Mouse (Mus musculus): Measurements from ENCODE around the gene Srpk1. TPM values are rescaled to one million over a fixed set of nuclear protein-coding genes. Genes with fewer than 3 reads are reported as not detected.
"Not testable (repeated sequence)": the region's sequence is repeated elsewhere in the genome, so short reads cannot be mapped to it uniquely, and the experiment has no call there.

The Srpk1 gene
- total RNA-seq, 2 experiments from 2014 or later: 106 to 108 TPM

DNA sequence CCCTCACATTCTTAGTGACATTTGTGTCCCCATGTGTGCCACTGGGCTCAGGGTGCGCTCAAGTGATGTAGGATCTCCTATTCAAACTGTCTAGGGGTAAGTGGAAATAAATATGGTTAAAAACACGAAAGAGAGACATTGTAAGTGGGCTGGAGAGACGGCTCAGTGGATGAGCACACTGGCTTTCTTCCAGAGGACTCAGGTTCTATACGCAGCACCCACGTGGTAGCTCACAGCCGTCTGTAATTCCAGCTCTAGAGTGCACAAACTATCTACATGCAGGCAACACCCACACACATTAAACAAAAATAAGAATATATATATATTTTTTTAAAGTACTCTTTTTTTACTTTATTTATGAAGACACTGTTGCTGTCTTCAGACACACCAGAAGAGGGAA is 49.6 kb downstream of the Srpk1 start:
- Histone ChIP-seq H3K4me3 (no peak overlapping the region), H3K27ac (no peak overlapping the region)
- no peak for DNase-seq (ENCODE audit: extremely low spot score in 1 of 2, low spot score in 2 of 2)
- intact Hi-C loops (cut with DNase I): no loop called here
- no peak for TF ChIP-seq CTCF (IDR thresholded peaks at IDR 0.05)

DNA sequence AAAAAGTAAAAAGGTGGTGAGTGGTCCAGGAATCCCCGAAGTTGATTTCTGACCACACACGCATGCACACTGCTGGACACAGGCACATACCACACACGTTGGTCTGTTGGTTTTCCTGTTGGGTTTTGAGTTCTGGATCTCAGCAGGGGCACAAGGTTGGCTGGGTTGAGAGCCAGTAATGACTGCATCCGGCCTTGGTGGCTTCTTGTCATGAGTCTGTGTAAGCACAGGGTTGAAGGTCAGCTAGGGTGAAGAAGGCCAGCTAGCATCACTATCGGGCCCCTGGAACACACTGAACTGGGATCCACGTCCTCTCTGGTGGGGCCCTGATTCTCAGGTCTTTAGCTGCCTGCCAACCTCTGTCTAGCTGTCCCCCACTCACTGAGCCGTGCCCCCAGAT is 50.0 kb downstream of the Srpk1 start:
- no peak for DNase-seq (ENCODE audit: extremely low spot score in 1 of 2, low spot score in 2 of 2)
- Histone ChIP-seq H3K27ac (no peak overlapping the region), H3K4me3 (no peak overlapping the region)
- TF ChIP-seq CTCF (IDR thresholded peaks at IDR 0.05): no peak
- intact Hi-C loops (cut with DNase I): no loop called here

DNA sequence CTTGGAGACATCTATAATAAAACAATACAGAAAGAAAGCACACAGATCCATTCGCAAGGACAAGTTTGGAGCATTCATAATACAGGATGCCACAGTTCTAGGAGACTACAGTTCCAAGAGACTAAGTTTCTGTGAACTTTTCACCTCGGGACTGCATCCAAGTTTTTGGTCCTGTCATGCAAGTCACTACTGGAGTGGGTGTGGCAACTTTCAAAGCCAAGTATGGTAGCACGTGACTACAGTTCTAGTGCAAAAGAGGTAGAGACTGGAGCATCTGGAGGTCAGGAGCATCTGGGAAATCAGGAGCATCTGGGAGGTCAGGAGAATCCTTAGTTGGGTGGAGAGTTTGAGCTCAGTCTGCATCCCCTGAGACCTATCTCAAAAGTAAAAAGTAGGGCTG is 50.6 kb downstream of the Srpk1 start:
- no peak overlapping the region for H3K4me3 ChIP-seq
- H3K27ac ChIP-seq: no peak overlapping the region
- no peak for DNase-seq (ENCODE audit: extremely low spot score in 1 of 2, low spot score in 2 of 2)

GRCm38 (mm10) chr17:28567541-28567940 is 55.0 kb downstream of the Srpk1 start:
- no peak for TF ChIP-seq CTCF (IDR thresholded peaks at IDR 0.05)
- intact Hi-C loops (cut with DNase I): no loop called here
- H3K4me3 ChIP-seq: no peak overlapping the region
- DNase-seq (ENCODE audit: extremely low spot score in 1 of 2, low spot score in 2 of 2): no peak
- no peak overlapping the region for H3K27ac ChIP-seq

More for the DNA sequence above, 50.6 kb downstream of the Srpk1 start:
- intact Hi-C loops (cut with DNase I): no loop called here
- TF ChIP-seq CTCF (IDR thresholded peaks at IDR 0.05): no peak

- no peak for DNase-seq (ENCODE audit: extremely low spot score in 1 of 2, low spot score in 2 of 2)
- intact Hi-C loops (cut with DNase I): no loop called here
- Histone ChIP-seq H3K27ac (no peak overlapping the region), H3K4me3 (no peak overlapping the region)
- TF ChIP-seq CTCF (IDR thresholded peaks at IDR 0.05): no peak
These were observed 57.3 kb downstream of the Srpk1 start for GRCm38 (mm10) chr17:28565181-28565580.

DNA sequence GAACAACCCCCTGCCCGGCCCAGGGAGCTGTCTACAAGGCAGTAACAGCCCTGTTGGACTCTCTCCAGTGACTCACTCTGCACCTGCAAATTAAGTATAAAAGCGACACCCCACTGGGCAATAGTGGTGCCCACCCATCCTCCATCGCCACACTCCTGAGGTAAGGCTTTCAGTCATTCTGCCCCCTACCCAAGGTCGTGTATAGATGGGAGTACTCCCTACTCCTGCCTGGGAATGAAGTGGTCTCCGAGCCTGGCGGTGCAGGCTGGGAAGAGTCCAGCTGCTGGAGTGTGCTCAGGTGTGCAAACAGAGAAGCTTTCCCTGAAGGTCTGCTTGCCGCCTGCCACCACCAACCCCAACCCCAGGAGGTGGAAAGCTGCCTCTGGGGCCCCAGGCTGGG is 60.9 kb downstream of the Srpk1 start:
- no peak overlapping the region for H3K4me3 ChIP-seq
- no peak for TF ChIP-seq CTCF (IDR thresholded peaks at IDR 0.05)
- DNase-seq (ENCODE audit: extremely low spot score in 1 of 2, low spot score in 2 of 2): no peak
- no peak overlapping the region for H3K27ac ChIP-seq
- intact Hi-C loops (cut with DNase I): no loop called here

- Histone ChIP-seq H3K27ac (no peak within 1 kb of the TSS), H3K4me3 (no peak within 1 kb of the TSS)
- TF ChIP-seq CTCF (IDR thresholded peaks at IDR 0.05): no peak
- intact Hi-C loops (cut with DNase I): no loop called here
- no peak for DNase-seq (ENCODE audit: extremely low spot score in 1 of 2, low spot score in 2 of 2)
These were observed 61.9 kb downstream of the Srpk1 start, which contains the start of gene Clps for GRCm38 (mm10) chr17:28560598-28560997. TSS of gene Clps (minus strand) at chr17:28560766.

DNA sequence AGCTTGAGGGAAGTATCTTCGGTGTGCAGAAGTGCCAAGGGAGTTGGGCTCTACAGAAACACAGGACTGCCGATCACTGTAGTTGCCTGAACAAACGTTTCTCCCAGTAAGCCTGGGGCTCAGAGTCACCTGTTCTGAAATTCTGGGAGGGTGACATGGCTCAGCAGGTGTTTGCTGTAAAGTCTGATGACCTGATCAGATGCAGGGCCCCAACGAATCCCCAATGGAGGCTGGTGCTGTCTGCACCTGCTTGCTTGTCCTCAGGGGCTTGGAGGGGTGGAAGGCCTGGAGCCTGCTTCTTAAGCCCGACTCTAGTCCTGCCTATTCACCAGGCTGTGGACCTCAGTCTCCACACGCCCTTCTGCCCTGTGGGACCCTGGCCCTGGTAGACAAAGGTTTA is 64.7 kb downstream of the Srpk1 start:
- TF ChIP-seq CTCF (IDR thresholded peaks at IDR 0.05): no peak
- Histone ChIP-seq H3K4me3 (no peak overlapping the region), H3K27ac (no peak overlapping the region)
- intact Hi-C loops (cut with DNase I): no loop called here
- DNase-seq (ENCODE audit: extremely low spot score in 1 of 2, low spot score in 2 of 2): no peak

DNA sequence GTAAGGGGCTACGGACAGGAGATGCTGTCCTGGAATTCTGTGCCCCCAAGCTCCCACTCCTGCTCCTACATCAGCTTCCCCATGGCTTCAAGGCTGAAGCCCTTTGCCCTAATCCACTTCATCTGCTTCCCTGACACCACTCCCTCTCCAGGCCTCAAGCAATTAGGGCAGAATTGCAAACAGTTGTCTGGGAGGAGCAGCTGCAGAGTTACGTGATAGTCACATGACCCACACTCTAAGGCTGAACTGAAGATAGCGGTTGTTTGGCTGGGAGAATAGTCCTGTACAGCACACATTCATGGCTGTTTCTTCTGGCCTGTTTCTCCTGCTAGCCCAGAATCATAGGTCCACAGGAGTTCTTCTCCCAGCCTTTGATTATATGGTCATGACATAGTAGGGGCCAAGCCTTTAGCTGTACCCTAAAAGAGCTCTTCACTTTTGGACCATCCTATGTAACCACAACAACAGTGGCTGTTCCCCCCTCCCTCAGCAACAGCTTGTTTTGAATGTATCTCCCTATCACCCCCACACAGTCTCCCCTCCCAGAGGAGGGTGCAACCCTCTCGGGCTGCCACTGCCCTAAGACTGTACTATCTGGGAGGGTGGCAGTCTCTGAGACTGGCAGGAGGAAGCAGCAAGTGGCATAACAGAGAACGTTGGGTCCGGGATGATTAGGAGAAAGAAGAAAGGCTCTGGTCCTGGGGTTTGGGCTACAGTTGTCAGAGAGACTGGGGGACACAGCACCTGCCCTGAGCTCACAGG is 65.7 kb downstream of the Srpk1 start:
- no peak for TF ChIP-seq CTCF (IDR thresholded peaks at IDR 0.05)
- DNase-seq (ENCODE audit: extremely low spot score in 1 of 2, low spot score in 2 of 2): no peak
- H3K27ac ChIP-seq: no peak overlapping the region
- intact Hi-C loops (cut with DNase I): no loop called here
- no peak overlapping the region for H3K4me3 ChIP-seq

DNA sequence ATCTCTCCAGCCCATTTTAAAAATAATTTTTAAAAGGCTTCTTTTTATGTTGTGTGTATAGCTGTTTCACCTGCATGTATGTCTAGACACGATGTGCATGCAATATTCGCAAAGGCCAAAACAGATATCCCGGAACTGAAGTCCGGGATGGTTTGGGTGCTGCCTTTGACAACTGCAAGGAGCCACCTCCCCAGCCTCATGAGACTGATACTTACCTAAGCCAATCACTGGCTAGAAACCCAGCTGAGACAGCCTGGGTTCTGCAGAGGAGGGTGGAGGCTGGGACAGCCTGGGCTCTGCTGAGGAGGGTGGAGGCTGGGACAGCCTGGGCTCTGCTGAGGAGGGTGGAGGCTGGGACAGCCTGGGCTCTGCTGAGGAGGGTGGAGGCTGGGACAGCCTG is 68.5 kb downstream of the Srpk1 start:
- DNase-seq (ENCODE audit: extremely low spot score in 1 of 2, low spot score in 2 of 2); H3K4me3 ChIP-seq; H3K27ac ChIP-seq; intact Hi-C loops (cut with DNase I): not testable (repeated sequence)

GRCm38 (mm10) chr17:28553040-28553793 is 69.3 kb downstream of the Srpk1 start:
- intact Hi-C loops (cut with DNase I): no loop called here
- Histone ChIP-seq H3K27ac (no peak overlapping the region), H3K4me3 (no peak overlapping the region)
- TF ChIP-seq CTCF (IDR thresholded peaks at IDR 0.05): peak; percentile 95
- peak; percentile 71 to 76 for DNase-seq (ENCODE audit: extremely low spot score in 1 of 2, low spot score in 2 of 2)

DNA sequence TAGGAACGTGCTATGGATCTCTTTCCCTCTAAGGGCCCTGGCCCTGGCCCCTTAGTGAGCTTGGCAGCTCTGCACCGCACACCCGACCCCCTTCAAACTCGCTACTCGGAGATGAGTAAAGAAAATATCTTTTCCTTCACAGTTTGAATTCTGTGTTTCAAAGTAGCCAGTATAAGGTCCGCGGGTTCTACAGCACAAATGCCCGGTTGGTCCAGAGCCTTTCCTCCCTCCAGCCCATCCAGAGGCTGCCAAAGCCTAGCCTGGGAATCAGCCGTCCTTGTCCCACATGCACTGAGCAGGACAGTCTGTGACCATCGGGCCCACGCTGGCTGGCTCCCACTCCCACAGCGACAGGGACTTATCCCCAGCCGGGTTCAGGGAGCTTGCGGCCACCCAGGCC is 73.4 kb downstream of the Srpk1 start, which contains the start of gene Clpsl2:
Gene Clpsl2, plus strand, starts transcription at position 301 of the 400 bp plus-strand sequence.
- no peak for TF ChIP-seq CTCF (IDR thresholded peaks at IDR 0.05)
- Histone ChIP-seq H3K4me3 (no peak within 1 kb of the TSS), H3K27ac (no peak within 1 kb of the TSS)
- intact Hi-C loops (cut with DNase I): no loop called here
- DNase-seq (ENCODE audit: extremely low spot score in 1 of 2, low spot score in 2 of 2): no peak

Data from left cerebral cortex, adult 2 months (tissue).